Mouse (Mus musculus) retina, adult 2 months (tissue): Measurements from ENCODE around the gene Dpp10.

ENCODE experiments used
- DNase-seq: peaks from one replicate; pipeline ENCODE4 v3.0.0-alpha.2; 2012; ENCODE audit warnings: low read depth, low spot score

Gene Dpp10

DNA sequence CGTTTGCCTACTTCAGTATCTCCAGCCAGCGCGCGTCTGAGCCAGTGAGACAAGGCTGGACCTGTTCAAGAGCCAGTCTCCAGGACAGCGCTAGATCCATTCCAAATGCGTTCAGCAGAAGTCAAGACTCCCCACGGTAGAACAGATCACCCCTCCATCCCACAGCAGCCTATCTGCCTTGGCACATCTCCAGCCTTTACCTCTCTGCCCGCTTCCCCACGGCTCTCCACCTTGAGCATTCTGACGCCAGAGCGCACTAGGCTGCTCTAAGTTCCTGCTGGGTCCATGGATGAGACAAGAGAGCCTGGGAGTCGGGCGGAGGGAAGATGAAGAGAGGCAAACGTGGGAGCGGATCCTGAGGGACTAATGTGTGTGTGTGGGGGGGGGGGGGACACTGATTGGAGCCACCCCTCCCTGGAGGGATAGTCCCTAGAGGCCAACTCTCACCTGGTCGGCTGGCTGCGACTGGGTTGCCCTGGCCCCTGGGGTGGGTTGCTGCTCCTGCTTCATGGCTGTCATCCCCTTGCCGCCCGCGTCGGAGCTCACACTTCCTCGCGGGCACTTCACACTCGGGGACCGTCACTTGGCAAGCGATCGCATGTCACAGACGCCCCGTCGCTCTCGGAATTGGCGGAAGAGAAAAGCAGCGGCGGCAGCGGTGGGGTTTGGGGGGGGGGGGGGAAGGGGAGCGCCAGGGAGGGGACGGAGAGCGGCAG, at the start of gene Dpp10:
Gene Dpp10, minus strand, starts transcription at position 635 of the 716 bp plus-strand sequence.
- DNase-seq: no peak

DNA sequence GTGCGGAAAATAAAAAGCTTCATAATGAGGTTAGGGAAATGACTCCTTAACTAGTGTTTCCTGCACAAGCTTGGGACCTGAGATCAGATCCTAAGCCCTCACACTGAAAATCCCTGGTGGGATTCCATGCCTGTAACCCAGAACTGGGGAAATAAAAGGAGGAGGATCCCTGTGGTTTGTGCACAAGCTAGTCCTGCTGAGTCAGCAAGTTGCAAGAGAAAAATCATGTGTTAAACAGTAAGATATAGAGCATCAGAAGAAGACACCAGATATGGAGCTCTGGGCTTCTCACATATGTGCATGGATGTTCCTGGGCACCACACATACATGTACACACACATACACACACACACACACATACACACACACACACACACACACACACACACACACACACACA, 3.2 kb upstream of the Dpp10 start:
- DNase-seq: no peak

DNA sequence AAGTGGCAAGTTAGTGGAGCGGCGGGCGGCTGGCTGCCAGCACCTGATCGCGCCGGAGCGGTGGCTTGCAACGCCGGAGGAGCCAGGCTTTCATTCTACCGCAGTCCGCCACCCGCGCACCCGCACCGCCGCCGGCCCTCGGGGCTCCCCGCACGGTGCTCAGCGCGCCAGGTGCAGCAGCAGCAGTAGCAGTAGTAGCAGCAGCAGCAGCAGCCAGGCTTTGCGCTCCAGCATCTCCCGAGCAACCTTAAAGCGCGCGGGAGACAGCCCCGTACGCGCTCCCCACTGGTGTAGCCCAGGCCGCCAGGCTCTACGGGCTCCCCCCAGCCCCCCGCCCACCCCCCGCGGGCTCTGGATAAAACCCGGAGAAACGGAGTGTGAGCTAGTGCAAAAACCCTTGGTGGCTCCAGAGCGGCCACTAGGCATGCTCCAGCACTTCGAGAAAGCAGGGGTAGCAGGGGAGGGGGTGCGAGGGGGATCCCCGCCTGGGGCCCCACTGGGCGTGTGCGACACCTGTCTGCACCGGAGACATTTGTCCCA, 472 bp upstream of the Dpp10 start:
- DNase-seq: no peak

DNA sequence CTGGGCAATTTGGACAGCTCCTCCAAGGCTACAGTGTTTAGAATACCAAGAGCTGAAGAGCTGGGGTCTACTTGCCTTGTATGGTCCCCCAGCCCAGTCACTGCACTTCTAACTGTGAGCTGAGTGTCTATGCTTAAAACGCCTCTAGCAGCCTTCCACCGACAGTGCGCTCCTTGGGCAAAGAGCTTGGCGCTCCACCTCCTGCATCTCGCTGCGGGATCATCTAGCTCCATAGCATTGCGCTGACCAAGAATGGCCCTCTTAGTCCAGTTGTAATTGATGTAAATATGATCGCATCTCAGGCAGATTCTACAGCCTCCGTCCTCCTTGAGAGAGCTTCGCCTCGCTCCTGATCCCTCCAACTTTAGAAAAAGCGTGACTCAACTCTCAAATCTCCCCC, 1.2 kb downstream of the Dpp10 start:
- no peak for DNase-seq

DNA sequence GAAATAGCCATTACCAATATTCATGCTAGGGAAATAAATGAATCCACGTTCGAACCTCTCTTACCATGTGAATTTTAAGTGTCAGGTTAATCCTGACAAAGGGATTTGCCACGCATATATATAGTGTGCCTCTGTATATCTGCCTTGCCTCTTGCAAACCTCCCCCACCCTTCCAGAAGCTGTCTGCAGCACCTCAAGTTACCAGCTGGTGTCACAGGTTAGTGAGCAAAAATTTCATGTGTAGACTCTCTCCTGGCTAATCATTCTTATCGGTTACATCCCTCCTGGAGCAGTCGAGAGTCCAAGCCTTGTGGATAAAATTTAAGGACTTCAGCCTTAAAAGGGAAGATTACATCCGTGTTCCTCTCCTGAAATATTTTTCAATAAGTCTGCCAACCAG, 1.9 kb downstream of the Dpp10 start:
- DNase-seq: no peak

DNA sequence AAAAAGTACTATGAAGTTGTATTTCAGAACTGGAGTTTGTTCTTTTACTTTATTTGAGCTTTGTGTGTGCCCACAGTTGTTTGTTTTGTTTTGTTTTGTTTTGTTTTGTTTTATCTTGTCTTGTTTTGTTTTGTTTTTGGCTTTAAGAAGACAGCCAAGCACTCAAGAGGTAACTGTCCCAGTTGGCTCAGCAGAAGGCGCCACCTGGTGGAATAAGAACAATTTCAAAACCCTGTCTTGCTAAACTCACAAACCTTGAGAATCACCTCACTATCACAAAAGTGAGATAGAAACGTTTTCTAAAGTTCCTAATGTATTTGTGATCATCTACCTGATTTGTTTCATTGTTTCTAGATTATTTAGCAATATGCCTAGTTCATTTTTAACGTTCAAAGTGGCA, 3.8 kb downstream of the Dpp10 start:
- DNase-seq: no peak

DNA sequence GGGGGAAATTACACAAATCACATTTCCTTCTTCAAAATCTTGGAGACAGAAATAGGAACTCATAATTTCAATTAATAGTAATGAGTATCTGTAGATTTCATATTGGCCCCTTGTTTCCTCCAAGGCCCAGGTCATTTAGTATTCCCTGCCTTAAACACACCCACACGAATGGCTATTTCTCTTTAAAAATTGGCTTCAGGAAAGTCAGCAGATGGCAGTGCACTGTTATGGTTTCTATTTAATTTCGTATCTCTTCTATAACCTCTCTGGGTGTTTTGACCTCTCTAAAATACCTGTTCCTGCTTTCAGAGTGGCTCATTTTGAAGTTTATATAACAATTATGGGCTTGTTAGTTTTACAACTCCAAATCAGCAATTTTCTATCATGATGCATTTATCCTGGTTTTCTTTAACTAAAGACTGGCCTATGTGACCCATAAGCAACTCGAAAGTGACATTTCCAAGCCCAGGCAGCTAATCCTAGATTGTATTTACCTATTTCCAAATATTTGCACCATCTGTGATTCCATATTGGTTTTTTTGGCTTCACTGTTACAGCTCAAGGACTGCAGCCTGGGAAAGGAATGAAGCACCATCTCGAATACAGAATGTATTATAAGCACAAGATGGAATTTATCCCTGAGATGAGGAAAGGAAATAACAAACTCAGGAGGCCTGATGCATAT, 9.9 kb downstream of the Dpp10 start:
- no peak for DNase-seq

DNA sequence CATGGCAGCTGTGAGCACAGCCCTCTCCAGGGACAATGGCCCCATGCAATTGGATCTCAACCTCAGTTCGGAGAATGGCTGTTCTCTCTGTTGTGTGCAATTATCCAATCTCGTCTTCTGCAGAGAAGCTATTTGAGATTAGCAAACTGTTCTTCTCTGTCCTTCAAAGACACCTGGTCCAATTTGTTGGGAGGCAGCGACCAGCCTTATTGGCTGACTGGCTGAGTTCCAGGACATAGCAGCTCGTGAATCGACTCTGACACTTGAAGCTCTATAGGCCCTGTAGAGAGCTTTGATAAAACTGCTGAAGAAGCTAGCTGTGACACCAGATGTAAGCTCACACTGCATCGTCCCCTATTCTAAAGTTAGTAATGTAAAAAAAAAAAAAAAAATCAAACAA, 12.7 kb downstream of the Dpp10 start:
- no peak for DNase-seq

DNA sequence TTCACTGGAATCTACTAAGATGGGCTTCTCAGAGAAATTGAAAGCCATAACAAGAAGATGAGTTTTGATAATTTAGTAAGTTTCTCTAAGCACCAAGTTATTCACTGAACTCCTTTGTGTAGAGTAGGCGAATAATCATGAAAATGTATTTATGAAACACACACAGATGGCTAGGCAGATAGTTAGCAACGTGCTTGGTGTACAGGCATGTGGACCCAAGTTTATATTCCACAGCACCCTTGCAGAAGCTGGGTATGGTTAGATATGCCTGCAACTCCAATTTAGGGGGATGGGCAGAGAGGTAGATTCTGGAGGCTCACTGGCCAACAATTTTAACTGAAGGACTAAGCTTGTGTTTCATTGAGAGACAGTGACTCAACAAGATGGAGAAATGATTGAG, 13.4 kb downstream of the Dpp10 start:
- no peak for DNase-seq

DNA sequence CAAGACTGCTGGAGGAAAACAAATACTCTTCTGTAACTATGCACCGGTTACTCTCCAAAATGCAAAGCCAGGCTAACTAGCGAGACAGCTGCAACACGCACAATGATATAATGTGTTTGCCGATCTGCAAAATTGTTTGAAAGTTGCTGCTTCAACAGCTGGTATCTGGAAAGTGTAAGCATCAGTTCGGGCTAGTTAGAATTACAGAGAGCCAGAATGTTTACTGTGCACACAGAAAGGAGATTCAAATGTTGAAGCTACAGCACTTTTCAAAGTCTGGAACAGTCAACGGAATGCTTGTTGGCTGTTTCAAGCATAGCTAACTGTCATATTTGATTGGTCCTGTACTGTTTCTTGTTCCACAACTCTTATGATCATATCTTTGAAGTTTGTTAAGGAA, 42.6 kb downstream of the Dpp10 start:
- DNase-seq: no peak

DNA sequence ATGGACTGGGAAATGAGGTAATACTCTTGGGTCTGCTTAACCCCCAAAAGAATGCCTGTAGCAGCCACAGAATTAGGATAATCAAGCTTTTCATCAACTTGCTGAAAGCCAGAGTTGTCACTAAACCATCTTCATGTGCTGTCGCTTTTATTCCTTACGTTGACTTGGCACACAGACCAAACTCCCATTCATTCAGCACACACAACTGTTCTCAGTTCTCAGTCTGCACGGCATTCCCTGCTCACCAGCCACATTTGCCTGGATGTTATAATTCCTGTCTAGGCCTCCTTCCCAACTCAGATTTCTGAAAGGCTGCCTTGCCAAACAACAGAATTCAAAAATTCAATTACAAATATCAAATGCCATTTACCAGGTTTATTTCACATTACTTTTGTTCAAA, 49.6 kb downstream of the Dpp10 start:
- DNase-seq: no peak

DNA sequence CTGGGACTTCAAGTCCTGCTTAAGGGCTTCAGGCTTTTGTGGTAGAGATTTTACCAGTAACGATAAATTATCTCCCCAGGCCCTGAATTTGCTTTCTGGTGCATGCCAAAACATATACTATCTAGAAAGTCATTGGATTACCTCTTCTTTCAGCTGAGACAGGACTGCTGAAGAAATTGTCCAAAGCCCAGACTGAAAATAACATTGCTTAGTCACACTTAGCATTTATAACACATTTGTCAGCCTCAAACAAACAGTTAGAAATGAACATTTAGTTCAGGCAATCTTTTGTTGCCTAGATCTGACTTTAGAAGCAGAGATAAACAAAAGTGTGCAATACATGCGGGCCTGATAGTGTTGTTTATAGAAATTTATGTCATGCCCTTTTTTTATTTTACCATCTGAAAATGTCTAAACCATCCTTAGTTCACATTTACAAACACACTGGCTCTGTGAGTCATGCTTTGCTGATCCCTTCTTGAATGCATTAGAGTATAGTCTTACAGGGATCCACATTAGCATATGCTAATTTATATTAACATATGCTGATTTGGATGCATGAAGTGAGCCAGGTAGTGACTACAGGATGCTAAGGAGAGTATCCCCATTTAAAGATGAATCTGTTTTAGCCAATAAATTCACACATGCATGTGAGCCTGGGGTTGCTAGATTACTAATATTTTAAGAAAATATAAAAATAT, 59.9 kb downstream of the Dpp10 start:
- DNase-seq: no peak

DNA sequence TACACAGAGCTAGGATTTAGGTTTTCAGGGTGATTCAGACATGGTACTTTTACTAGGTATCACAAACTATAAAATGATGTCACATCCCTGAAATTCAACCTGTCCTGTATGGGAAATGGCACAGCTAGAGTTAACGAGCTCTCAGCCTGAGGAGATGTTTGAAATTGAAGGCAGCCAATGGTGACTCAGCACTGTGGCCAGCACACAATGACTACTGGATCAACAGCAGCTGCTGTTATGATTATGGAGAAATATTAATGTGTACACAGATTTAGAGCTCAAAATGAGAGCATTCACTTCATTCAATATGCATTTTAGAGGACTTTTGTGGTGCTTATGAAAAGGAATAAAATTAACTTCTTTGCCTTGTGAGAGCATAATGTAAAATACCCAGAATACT, 66.8 kb downstream of the Dpp10 start:
- DNase-seq: no peak

DNA sequence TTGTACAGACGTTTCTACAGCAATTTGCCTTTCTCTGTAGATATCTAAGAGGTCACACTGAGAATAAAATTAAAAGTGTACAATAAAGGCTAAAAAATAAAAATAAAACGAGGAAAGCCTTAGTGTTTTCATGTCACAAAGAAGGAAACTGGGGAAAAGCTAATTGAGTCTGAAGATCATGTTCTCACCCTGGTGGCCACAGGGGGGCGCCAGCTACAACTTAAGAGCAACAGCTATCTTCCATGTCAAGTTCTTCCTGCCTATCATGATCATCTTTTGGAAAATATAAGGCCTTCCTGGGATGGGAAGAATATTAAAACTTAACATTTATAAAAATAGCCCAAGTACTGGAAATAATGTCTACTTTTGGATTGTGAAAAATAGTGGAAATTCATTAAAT, 70.7 kb downstream of the Dpp10 start:
- DNase-seq: no peak

DNA sequence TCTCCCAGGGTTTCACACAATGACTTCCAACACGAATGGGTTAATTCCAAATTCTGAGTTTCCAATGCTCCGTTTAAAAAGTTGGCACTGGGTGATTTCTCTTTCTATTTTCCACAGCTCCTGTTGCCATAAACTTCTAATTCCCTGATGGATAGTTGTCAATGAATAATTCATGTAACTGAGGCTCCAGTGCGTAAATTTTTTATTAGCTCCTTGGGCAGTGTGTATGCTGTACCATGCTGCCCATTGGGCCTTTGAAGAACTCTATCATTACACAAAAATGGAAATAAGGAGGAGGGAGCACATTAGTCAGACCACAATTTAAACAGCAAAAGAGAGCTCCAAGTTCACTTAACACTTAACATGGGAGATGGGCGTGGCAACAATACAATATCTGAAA, 99.2 kb downstream of the Dpp10 start:
- no peak for DNase-seq

DNA sequence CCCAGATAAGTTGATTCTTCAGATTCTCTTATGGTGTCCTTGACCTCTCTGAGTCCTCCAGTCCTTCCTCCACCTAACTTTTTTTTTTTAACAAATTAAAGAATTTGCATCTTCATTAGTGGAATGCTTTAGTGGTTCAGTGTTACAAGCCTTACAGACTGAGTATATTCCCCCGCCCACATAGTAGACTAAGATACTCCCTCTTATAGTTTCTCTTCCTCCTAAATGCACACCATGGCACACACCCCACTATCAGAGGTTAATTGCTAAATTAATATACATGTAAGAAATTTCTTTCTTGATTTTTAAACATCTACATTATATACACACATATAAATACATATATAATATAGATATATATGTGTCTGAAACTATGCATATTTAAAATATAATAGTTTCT, 104.5 kb downstream of the Dpp10 start:
- no peak for DNase-seq

DNA sequence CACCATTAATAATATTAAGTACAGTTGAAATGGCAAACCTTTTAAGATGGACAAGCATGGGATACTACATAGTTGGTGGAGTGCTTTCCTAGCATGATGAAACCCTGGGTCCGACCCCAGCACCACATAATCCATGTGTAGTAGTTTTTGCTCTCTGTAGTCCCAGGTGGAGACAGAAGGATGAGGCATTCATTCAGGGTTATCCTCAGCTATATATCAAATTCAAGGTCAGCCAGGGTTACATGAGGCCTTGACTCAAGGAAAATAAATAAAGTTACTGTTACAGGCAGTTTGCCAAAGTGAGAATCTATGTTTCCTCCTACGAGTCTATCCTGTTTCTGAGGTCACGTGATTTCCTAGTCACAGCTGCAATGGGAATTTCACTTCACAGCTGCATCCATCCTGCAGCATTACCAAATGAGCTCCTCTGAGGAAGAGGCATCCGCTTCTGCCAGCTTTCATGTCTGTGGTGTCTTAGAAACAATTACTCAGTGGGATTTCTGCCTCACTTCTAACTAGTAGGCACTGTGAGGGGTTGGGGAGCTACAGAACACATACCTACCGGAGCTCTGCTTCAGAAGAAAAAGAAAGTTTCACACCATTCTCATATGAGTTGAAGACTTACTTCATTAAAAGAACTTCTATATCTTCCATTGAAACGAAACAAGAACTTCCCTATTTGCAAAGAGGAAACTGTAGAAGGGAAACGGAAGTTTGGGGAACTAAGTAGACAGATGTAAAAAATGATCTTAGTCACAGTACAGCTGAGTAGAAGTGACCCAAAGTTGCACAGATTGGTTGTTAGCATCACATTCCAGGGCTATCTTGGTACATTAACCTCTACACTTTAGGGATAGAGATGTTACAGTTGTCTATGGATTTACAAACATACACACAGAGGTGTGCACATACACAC, 111.3 kb downstream of the Dpp10 start:
- DNase-seq: no peak

DNA sequence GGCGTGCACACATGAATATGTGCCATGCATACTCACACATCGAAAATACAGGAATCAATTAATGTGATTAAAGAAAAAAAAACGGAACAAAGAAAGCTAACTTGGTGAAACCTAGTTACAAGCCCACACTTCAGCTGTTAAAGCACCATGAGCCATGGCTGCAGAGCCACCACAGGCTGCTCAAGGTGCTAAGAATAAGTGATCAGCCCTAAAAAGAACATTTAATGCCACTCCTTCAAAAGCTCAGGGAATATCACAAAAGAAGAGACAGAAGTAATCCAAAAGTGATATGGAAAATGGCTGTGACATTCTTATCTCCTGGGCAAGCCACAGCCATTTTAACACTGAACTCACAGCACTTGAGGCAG, 117.4 kb downstream of the Dpp10 start:
- no peak for DNase-seq

DNA sequence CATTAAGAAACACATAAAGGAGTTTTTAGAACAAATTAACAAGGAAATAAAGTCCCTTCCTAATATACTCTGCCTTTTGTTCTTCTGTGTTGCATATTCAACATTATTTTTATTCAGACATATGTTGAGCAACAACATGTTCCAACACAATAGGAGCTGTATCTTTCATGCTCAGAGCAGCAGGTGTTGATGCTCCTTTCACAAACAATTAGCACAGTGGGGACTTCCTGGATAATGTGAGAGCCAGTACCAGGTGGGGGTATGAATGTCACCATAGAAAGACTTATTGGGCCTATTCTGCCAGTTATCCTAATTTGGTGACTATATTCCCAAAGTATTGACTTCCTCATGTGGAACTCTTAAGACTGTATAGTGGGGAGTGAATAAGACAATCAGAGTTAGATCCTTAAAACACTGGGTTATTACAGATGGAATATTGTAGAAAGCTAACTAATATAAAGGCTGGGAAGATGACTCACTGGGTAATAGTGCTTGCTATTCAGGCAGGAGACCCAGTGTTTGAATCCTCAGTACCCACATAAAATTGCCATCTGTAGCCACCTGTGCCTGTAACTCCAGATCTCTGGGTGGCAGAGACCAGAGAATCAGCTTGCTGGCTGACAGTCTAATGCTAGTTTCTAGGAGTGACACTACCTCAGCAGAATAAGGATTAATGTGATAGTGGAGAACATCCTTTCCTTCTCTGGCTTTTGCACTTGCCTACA, 117.9 kb downstream of the Dpp10 start:
- no peak for DNase-seq

DNA sequence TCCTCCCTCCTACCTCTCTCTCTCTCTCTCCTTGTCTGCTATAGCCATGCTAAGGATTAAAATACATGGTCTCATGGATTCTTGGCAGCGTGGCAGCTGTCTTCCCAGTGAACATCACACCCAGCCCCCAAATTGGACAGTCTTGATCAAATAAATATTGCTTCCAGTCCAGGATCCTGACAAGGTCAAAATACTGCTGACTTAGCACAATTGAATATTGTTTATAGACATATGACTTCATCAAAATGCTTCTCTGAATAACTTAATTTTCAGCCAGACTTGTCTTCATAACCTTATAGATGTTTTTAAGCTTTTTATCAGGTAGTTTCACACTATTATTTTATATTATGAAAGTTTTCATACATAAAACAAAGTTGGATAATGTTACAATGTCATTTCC, 120.5 kb downstream of the Dpp10 start:
- no peak for DNase-seq

DNA sequence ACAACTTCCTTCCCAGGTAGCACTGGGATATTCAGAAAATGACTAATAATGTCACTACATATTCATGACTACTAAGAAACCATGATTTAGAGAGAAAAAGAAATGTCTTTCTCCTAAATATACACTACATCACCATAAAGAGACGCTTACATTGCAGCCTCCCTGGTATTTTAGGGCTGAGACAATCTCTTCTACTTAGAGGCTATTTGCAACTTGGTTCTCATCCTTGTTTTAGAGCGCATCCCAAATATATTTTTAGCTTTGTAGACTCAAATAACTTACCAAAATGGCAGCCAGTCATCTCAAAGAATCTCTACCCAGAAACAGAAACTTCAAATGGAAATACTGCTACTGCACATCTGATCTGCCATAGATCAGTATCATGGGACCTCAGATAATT, 121.5 kb downstream of the Dpp10 start:
- DNase-seq: no peak
